Mouse (Mus musculus) gonadal fat pad, adult 2 months (tissue): Measurements from ENCODE around the gene Rln1. TPM values are rescaled to one million over a fixed set of nuclear protein-coding genes. Genes with fewer than 3 reads are reported as not detected.

Experiments
- DNase-seq: peaks from one replicate; pipeline ENCODE4 v3.0.0-alpha.2; 2012; ENCODE audit warnings: low read depth
- polyA plus RNA-seq: library from polyadenylated mRNA; depleted of rRNA; stranded (reverse); fragments of >200 nt; gene quantifications from 2 replicates; pipeline ENCODE4 v1.2.3, GENCODE M21; 2012

Rln1 gene
- polyA plus RNA-seq, 1 experiment = not detected

DNA sequence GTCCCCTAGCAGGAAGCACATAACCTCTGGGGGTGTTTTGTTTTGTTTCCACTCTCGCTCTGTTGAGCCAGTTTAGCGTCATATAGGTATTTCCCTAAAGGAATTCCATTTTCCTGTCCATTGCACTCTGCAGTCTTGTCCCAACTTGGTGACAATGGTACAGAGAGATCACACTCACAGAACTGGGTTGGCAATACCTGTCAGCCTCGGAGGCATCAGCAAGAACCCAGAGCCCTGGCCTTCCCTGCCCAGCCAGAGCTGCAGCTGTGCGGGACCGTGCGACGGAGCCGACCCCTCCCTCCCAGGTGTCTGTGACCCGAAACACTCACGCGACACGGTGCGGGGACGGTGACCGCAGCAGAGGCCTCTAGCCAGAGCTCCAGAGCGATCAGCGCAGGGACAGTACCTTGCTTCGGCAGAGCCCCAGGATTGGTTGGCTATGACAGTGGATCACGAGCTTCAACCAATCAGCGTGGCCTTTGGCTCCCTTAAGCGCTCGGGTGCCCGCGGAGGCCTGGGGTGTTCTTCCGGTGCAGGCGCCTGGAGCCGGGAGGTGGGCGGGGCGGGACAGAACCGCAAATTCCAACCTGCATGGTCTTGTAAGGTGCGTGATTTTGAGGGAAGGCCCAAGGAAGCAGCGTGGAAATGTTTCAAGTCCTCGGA, 27.1 kb upstream of the Rln1 start:
- DNase-seq = no peak

DNA sequence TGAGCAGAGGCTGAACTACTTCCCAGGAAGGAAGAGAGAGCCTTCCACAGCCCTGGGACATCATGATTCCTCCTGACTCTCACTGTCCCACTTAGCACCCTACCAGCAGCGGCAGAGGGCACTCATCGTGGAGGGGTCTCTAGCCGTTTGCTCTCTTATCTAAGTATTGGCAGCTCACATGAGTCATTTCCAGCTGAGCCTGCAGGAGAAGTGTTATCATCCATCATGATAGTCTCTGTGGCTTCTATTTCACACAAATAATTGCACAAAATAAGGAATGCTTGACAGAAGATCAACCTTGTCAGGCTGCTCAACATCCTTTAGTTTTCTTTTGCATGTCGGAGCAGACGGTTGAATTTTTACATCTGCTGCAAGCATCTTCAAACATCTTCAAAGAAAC, 25.8 kb upstream of the Rln1 start:
- no peak for DNase-seq

DNA sequence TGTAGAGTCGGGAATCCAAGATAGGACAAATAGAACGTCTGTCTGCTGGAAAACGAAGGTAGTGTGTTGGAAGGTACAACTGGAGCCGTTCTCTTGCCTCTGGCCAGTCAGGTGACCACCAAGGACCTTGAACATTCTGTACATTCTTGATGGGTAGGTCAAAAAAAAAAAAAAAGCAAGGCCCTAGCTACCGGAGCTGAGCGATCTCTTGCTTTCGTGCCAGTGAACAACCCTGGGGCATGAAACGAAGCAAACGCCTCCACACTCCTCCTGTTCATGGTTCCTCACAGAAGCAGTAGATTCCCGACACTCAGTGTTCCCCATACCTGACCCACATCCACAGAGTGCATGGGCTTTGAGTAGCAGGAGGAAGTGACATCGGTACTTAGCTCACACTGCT, 21.8 kb upstream of the Rln1 start:
- DNase-seq = no peak

DNA sequence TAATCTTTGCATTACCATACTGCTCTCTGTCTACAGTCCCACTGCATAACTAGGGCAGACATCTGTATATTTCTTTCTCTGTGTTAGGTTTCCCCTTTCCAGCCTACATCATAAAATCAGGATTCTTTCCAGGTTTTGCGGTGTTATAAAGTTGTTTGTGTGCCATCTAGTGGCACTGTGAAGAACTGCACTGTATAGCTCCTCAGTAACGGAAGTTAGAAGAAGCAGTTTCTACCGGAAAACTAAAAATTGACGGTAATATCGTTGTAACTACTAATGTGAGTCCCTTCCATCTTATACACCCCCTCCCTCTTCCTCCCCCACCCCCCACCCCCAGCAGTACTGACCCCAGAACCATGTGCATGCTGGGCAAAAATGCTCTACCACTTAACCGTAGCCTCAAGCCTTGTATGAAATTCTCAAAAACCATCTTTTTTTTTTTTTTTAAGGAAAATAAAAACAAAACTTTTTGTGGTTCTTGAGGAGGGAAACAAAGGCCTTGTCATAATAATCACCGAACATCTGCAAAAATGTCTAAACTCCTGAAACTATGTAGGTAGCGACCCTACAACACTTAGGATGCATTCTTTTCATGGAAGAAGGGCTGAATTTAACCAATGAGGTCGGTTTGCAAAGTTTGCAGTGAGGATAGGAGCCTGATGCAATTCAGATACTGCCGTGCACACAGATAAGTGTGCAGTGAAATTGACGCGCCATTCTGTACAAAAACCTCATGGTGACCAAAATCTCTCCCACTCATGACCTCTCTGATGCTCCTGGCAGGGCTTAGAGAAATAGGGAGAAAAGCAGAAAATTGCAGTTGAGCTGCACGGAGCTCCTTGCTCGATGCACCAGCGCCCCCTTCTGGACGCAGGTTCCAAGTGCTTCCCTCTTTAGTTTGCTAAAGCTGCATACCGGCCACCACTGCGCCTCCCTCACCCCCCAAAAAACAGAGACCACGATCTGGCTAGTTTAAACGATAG, 20.7 kb upstream of the Rln1 start:
- no peak for DNase-seq

DNA sequence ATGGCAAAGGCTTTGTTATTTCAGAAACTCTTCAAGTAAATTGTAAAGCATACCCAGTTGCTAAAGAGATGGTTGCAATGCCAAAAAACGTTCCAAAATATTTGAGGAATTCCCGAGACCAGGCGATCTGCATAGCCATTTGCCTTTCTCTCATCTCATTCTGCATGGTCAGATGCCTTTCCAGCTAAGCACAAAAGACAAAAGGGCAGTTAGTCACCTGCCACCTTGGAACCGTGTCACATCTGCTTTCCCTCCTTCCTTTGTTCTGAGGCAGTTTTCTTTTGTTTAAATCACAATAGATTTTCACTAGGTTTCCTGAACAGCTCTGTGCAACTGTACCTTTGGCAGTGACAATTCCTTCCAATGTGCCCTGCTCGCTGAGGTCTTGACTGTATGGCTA, 16.5 kb upstream of the Rln1 start:
- no peak for DNase-seq

DNA sequence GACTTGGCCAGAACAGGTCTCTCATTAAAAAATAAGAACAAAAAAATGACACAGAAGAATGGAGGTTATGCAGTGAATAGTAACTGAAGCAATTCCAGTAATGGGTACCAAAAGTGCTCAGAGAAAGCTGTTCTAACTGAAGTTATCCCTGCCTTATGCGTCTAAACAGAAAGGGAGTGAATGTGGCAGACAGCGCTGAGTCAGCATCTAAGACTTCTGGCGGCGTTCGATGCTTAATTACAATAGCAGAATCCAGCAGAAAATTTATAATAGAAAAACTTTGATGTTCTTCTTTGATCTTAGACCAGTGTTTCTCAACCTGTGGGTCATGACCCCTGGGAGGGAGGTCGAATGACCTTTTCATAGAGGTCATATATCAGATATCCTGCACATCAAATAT, 11.2 kb upstream of the Rln1 start:
- no peak for DNase-seq

DNA sequence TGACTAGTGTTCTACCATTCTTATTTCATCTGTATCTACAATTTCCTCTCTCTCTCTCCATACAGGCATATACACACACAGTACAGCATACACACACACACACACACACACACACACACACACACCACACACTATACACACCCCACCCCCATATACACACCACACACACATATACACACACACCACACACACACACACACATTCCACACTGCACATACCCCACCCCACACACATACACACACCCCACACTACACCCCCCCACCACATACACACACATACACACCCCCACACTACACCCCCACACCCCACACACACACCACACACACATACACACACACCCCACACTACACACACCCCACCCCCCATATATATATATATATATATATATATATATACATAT, 10.4 kb upstream of the Rln1 start:
- DNase-seq = no peak

DNA sequence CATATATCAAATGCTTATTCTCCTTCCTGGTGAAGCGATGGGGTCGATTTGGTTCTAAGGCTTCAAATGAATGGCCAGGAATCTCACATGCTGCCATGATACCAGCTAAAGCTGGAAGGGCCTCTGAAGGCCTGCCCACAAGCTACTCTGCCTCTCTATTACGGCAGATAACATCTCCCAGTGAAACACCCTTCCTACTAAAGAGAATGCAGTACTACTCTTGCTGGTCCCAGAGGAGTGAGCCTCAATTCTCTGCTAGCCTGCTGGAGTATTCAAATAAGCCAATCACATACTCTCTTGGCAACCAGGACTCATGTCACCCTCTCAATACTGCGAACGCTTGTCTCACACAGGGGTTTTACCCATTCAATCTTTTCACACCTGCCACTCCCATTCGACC, 7.8 kb upstream of the Rln1 start:
- no peak for DNase-seq

DNA sequence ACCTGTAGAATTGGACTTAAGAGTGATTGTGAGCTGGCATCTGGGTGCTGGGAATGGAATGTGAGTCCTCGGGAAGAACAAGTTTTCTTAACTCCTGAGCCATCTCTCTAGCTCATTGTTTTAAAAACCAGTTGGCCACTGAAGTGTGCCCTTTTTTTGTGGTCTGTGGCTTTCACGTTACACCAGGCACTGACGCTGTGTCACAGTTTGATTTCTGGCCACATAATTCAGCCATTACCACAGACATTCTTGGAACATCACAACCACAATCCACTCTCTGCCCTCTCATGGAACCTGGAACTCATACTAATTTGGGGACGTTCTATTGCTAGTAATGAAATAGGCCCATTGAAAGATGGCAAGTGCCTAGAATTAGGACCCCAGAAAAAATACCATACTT, 6.6 kb upstream of the Rln1 start:
- DNase-seq = no peak

DNA sequence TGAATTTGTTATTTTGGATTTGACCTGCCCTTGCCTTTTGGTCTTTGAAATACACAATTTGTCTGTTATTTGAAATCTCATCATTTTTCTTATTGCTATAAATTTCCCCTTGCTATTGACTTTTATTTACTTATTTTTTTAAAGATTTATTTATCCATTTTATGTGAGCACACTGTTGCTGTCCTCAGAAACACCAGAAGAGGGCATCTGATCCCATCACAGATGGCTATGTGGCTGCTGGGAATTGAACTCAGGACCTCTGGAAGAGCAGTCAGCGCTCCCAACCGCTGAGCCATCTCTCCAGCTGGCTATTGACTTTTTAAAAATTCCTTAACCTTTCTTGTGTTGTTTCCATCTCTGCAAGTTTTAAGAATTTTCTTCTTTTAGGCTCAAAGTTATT, 2.2 kb upstream of the Rln1 start:
- no peak for DNase-seq

DNA sequence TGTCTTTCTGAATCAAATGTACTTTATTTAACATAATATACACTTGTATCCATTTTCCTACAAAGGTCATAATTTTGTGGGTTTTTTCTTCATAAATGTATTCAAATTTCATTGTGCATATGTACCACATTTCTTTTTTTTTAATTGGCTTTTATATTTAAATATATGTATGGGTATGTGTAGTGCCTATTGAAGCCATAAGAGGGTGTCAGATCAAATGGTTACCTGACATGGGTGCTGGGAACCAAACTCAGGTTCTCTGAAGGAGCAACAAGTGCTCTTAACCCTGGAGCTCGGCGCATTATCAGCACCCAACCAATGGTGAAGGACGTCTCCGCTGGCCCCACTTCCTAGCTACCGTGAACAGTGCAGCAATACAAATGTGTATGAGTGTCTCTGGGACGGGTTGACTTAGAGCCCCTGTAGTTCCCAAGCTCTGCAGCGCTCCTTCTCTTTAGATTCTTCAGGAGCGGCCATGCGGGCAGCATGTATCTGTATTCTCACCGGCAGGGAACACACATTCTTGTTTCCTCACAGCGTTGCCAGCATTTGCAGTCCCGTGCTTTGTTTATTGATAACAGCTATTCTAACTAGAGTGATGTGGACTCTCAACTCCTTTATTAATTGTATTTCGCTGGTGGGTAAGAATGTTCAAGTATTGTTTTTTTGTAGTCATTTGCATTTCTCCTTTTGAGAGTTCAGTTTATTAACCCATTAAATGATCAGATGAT, 7.5 kb downstream of the Rln1 start:
- DNase-seq = no peak

DNA sequence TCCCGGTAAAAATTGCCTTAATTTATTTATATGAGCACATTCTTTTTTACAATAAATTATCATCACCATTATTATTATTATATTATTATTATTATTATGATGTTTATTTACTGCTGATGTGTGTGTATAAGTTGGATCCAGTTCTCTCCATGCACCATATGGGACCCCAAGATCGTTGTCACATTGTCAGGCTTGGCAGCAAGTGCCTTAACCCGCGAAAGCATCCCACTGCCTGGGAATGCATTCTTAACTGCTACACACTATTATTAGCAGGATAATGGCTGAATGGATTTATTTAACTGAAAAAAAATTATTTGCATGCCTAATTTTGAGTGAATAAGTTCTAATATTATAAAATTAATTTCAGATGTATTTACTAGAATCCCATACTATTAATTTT, 8.1 kb downstream of the Rln1 start:
- no peak for DNase-seq

DNA sequence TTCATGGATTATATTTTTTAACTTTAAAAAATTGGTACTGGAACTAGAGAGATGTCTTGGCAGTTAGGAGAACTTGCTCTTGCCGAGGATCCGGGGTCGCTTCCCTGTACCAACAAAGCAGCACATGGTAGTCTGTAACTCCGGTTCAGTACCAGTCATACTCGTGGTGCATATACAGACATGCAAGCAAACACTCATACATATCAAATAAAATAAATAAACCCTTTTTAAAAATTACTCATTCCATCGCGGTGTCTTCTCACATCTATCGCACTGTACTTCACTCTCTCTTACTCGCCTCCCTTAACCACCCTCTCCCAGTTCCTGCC, 8.7 kb downstream of the Rln1 start:
- DNase-seq = no peak

DNA sequence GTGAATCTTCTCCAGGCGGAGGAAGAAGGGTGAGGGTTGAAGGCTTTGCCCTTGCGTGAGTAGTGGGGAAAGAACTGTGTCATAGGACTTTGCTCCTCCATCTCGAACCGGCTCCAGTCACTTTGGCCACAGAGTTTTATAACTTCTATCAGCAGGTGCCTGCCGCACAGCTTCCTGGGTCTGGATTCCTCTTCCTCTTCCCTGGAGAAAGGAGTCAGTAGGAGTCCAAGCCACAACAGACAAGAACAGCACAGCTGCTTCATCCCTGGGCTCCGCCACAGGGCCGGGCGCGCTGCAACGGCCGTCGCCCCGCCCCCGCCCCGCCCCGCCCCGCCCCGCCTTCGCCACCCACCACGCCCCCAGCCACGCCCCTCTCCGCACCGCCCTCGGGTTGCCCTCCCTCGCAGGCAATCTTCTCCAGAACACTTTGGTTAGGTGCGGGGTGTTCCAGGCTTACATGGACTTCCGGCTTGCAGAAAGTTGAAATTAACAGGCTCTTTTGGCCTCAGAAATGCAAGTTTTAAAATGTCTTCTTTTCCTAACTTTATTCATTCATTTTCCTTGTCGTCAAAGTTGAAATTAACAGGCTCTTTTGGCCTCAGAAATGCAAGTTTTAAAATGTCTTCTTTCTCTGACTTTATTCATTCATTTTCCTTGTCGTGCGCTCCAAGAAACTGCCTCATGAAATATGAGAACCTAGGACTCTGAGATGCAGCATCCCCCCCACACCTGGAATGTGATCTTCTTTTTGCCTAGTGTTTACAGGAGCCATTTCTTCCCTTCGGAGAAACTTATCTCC, 9.2 kb downstream of the Rln1 start, which contains the start of gene Insl6:
Gene Insl6 (minus strand): TSS at position 304 of the 799 bp plus-strand sequence.
- DNase-seq = no peak

DNA sequence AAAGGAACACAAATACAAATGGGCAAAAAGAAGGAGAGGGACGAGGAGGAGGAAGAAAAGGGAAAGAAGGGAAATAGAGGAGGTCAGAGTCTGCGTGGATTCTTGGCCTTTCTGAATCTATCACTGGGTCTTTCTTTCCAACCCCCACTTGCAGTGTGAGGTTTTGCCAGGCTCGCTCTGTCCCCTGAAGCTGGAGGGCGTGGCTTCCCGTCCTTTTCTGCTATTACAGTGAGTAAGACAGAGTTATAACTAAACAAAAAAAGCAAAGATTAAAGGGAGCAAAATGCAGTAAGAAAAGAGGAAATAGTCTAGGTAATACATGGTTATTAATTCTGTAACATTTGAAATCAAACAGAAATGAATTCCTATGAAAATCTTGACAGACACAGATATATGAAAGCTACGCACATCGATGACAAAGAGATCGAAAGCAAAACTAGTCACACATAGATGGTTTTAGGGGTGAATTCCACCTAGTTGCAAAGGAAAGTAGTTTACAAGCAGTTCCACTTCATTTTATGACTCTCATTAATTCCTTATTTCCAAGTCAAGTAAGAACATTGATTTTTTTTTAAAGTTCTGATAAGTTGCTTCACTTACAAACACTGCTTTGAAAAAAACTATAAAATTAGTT, 10.9 kb downstream of the Rln1 start:
- no peak for DNase-seq

DNA sequence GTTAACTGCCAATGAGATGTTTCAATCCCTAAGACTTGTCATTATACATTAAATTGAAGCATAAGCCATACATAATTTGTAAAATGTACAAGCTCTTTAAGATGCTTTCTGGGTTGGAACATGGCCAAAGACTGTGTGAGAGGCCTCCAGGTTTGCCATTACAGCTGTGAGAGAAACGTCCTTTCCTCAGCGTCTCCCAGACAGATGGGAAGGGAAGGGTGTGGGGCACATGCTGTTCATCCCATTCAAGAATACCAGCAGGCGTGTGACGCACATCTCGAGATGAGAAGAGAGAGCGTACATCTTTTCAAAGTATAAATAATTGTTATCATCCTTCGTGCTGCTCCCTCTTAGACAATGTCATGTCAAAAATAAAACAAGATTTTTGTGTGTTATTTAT, 21.8 kb downstream of the Rln1 start:
- no peak for DNase-seq

DNA sequence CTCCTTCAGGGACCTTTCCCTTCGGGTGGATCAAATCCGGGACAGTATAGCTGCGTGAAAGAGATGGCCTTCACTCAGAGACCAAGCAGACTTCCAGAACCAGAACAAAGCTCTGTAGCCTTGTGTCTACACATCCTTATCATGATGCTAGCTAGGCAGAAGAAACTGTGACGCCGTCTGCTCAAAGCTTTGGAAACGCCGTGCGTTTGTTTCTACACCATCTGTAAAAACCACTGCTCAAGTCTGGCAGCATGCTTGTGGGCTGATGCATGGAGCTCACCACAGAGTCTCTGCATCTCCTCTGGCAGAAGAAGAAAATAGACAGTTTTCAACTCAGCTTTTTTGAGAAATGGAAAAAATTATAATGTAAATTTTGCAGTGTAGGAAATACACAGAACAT, 22.7 kb downstream of the Rln1 start:
- no peak for DNase-seq

DNA sequence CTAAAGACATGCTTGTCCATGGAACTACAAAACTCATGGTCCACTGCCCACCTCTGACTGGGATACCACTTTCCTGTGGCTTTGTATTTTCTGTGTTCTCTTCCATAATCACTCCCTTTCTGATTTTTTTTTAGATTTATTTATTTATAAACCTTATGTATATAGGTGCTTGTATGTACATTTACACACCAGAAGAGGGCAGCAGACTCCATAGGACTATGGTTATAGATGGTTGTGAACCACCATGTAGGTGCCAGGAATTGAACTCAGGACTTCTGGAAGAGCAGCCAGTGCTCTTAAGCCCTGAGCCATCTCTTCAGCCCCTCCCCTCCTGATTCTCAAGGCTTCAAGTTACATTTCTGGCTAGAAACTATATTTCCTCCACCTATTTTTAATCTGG, 25.6 kb downstream of the Rln1 start:
- no peak for DNase-seq

DNA sequence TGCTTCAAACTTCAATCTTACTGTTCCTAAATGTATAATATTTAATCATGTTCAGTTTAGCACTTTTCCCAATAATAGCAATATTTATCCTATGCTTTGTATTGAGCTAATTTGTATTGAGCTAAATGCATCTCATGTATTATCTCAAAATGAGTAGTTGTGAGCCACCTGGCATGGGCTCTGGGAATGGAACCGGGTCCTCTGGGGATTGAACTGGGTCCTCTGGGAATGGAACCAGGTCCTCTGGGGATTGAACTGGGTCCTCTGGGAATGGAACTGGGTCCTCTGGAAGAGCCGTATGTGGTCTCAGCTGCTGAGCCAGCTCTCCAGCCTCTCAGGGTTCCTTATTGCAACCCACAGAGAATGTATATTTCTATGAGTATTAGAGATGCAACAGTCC, 32.4 kb downstream of the Rln1 start:
- DNase-seq = no peak

DNA sequence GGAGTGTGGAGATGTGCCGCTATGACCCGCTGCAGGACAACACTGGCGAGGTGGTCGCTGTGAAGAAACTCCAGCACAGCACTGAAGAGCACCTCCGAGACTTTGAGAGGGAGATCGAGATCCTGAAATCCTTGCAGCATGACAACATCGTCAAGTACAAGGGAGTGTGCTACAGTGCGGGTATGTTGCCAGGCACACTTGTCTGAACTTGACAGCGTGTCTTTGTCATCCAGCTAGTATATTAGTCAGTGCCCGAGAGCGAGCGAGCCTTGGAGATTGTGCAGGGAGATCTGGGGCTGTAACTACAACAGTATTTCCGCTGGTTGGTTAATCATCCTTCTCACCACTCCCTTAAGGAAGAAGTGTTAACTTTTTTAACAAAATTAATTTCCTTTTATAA, 33.6 kb downstream of the Rln1 start:
- DNase-seq = peak; percentile 81

DNA sequence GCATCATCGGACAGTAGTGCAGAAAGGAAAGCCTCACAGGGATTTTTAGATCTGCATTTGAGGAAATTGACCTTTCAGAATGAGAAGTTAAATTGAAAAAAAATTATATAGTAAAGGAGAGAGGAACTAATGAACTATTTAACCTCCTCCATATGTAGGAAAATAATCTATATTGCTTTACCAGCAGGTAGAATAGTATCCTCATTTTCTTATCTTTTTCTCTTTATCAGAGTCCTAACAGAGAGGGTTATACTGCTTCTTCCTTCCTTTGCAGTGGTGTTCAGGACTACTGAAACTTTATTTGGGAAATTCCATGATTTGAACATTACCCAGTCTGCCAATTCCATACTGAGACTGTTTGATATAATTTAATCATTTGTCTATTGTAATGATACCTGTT, 37.1 kb downstream of the Rln1 start:
- no peak for DNase-seq
